Mouse (Mus musculus): ENCODE measurements around the gene Fam169b. TPM values are rescaled to one million over a fixed set of nuclear protein-coding genes. Genes with fewer than 3 reads are reported as not detected.
"Not testable (repeated sequence)": the region's sequence is repeated elsewhere in the genome, so short reads cannot be mapped to it uniquely, and the experiment has no call there.

Fam169b gene
- total RNA-seq, 2 experiments from 2014 or later = 1.1 to 1.7 TPM

- no peak for DNase-seq (ENCODE audit: low spot score in 2 of 2)
Observed at GRCm38 (mm10) chr7:68263346-68264027, 10.2 kb upstream of the Fam169b start.

- no peak for DNase-seq (ENCODE audit: low spot score in 2 of 2)
Observed at GRCm38 (mm10) chr7:68264028-68264453, 9.6 kb upstream of the Fam169b start, which contains the start of gene Pgpep1l. Pgpep1l (minus strand) TSS chr7:68264233.

GRCm38 (mm10) chr7:68264531-68264930 lies 9.1 kb upstream of the Fam169b start:
- DNase-seq (ENCODE audit: low spot score in 2 of 2) = peak; percentile 61 to 79

GRCm38 (mm10) chr7:68265391-68265790 lies 8.2 kb upstream of the Fam169b start:
- DNase-seq (ENCODE audit: low spot score in 2 of 2) = no peak

- DNase-seq (ENCODE audit: low spot score in 2 of 2) = no peak
Observed at GRCm38 (mm10) chr7:68266691-68267090, 6.9 kb upstream of the Fam169b start.

- no peak for DNase-seq (ENCODE audit: low spot score in 2 of 2)
Observed at GRCm38 (mm10) chr7:68270551-68270950, 3.1 kb upstream of the Fam169b start.

- DNase-seq (ENCODE audit: low spot score in 2 of 2) = no peak
Observed at GRCm38 (mm10) chr7:68271816-68272215, 1.8 kb upstream of the Fam169b start.

- DNase-seq (ENCODE audit: low spot score in 2 of 2) = no peak
Observed at GRCm38 (mm10) chr7:68272607-68273006, 1.0 kb upstream of the Fam169b start.

- no peak for DNase-seq (ENCODE audit: low spot score in 2 of 2)
Observed at GRCm38 (mm10) chr7:68274218-68274617, 579 bp downstream of the Fam169b start.

GRCm38 (mm10) chr7:68274951-68275350 lies 1.3 kb downstream of the Fam169b start:
- DNase-seq (ENCODE audit: low spot score in 2 of 2) = no peak

- not testable (repeated sequence) for DNase-seq (ENCODE audit: low spot score in 2 of 2)
Observed at GRCm38 (mm10) chr7:68275445-68275837, 1.8 kb downstream of the Fam169b start.

GRCm38 (mm10) chr7:68275838-68276731 lies 2.4 kb downstream of the Fam169b start:
- no peak for DNase-seq (ENCODE audit: low spot score in 2 of 2)

GRCm38 (mm10) chr7:68277054-68277896 lies 3.6 kb downstream of the Fam169b start:
- DNase-seq (ENCODE audit: low spot score in 2 of 2) = no peak

- DNase-seq (ENCODE audit: low spot score in 2 of 2) = no peak
Observed at GRCm38 (mm10) chr7:68277897-68278270, 4.2 kb downstream of the Fam169b start.

- DNase-seq (ENCODE audit: low spot score in 2 of 2) = no peak
Observed at GRCm38 (mm10) chr7:68278385-68278784, 4.7 kb downstream of the Fam169b start.

GRCm38 (mm10) chr7:68278908-68279307 lies 5.3 kb downstream of the Fam169b start:
- DNase-seq (ENCODE audit: low spot score in 2 of 2) = no peak

GRCm38 (mm10) chr7:68279481-68279880 lies 5.8 kb downstream of the Fam169b start:
- no peak for DNase-seq (ENCODE audit: low spot score in 2 of 2)

GRCm38 (mm10) chr7:68280352-68280869 lies 6.8 kb downstream of the Fam169b start:
- no peak for DNase-seq (ENCODE audit: low spot score in 2 of 2)

GRCm38 (mm10) chr7:68281341-68281740 lies 7.7 kb downstream of the Fam169b start:
- DNase-seq (ENCODE audit: low spot score in 2 of 2) = peak in 1 of 2 experiments; percentile 19

- no peak for DNase-seq (ENCODE audit: low spot score in 2 of 2)
Observed at GRCm38 (mm10) chr7:68282304-68283132, 8.9 kb downstream of the Fam169b start.
